In the genomic region with DNA sequence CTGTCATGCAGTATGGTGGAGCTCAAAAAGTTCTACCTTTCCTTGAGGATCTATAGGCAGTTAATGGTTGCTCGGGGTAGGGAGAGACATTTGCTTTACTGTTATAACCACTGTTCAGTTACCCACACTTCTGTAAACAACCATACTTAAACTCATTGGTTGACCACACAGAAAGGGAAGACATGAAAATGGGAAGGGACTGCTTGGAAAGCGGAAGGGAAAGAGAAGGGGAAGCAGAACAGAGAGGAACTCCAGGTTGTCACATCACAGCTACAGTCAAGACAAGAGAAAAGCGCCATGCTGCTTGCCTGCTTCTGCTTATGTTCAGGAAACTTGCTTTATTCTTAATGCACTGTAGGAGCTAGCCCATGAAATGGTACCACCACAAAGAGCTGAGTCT, we compare ENCODE assay signal across 24 mouse cellular contexts. TPM values are rescaled to one million over a fixed set of nuclear protein-coding genes. Genes with fewer than 3 reads are reported as not detected.
DNase-seq lines count a peak whose midpoint lies in the region; ATAC-seq lines count a peak whose summit lies in the region.
"Had no signal": no experiment of that assay in that cellular context is flagged by ENCODE, and none has a peak within 500 bp of the region (broad histone marks: within the 10 kb centered on the region; RNA-seq: fewer than 3 reads in every experiment).

No protein-coding gene starts in this region.

- H3K4me1 ChIP-seq in liver, embryonic 11.5 days (replicated peaks; ENCODE audit: control insufficient read depth, insufficient read depth, low read length), result peaks cover 10% of the 10 kb centered on the region; the same call in 1 of the 2 replicates
- H3K4me1 ChIP-seq: hindbrain, embryonic 13.5 days had no signal

- H3K9ac ChIP-seq in liver, embryonic 11.5 days (ENCODE audit: low read depth, low read length), result no peak overlapping the region
- H3K9ac ChIP-seq: forebrain, embryonic 15.5 days; heart, embryonic 12.5 days; hindbrain, embryonic 13.5 days; liver, embryonic 14.5 days had no signal

- no peaks in the 10 kb centered on the region for H3K27me3 ChIP-seq in liver, embryonic 11.5 days (replicated peaks; ENCODE audit: control insufficient read depth, insufficient read depth, low read length)
- no peaks in the 10 kb centered on the region for H3K27me3 ChIP-seq in splenic B cell, adult 2 months (ENCODE audit: control insufficient read depth, insufficient read depth, low read length, poor library complexity, severe bottlenecking)
- H3K27me3 ChIP-seq: forebrain, embryonic 15.5 days; heart, embryonic 12.5 days; hindbrain, embryonic 13.5 days; megakaryocyte, embryonic 14.5 days had no signal

- H3K4me2 ChIP-seq in liver, embryonic 11.5 days, result no peak overlapping the region
- H3K4me2 ChIP-seq: forebrain, embryonic 15.5 days; heart, embryonic 12.5 days; hindbrain, embryonic 13.5 days had no signal

- H3K9me3 ChIP-seq in liver, embryonic 11.5 days (ENCODE audit: control insufficient read depth, low read length), result no peaks in the 10 kb centered on the region
- H3K9me3 ChIP-seq: forebrain, embryonic 15.5 days; heart, embryonic 12.5 days; hindbrain, embryonic 13.5 days; megakaryocyte, embryonic 14.5 days had no signal

- H3K36me3 ChIP-seq in liver, embryonic 11.5 days (ENCODE audit: control insufficient read depth, insufficient read depth, low read length), result no peaks in the 10 kb centered on the region
- H3K36me3 ChIP-seq in macrophage (ENCODE audit: inconsistent target), result no peaks in the 10 kb centered on the region
- H3K36me3 ChIP-seq in splenic B cell, adult 2 months (ENCODE audit: control insufficient read depth, insufficient read depth, low read length, poor library complexity, severe bottlenecking), result 0 out of 2 replicates have a peak, but pooled peaks cover 2% of the 10 kb centered on the region
- H3K36me3 ChIP-seq: forebrain, embryonic 15.5 days; heart, embryonic 12.5 days; hindbrain, embryonic 13.5 days had no signal

- 63% methylated on average over 3 of the region's 3 CpGs for WGBS in liver, embryonic 11.5 days
- WGBS in macrophage (ENCODE audit: missing documents), result 0% methylated on average over 3 of the region's 3 CpGs

- 0 out of 2 replicates have a peak overlapping the region, but pooled peaks have one; percentile 30 for H3K27ac ChIP-seq in liver, embryonic 11.5 days (ENCODE audit: low read depth, low read length)
- H3K27ac ChIP-seq in macrophage, result peak overlapping the region; percentile 84
- H3K27ac ChIP-seq: forebrain, embryonic 15.5 days; hindbrain, embryonic 13.5 days; liver, embryonic 14.5 days had no signal

- ATAC-seq in liver, embryonic 11.5 days (replicated peaks; ENCODE audit: low FRiP score), result no peak
- ATAC-seq: forebrain, embryonic 15.5 days; inflammation-experienced regulatory T-cells, adult 6 months had no signal

- peaks cover 82% of the 10 kb centered on the region for H3K79me2 ChIP-seq in macrophage (ENCODE audit: inconsistent target)

- no peak overlapping the region for H3K4me3 ChIP-seq in liver, embryonic 11.5 days (ENCODE audit: low read depth, low read length)
- H3K4me3 ChIP-seq in macrophage (ENCODE audit: inconsistent target), result no peak overlapping the region
- H3K4me3 ChIP-seq: forebrain, embryonic 15.5 days; heart, embryonic 12.5 days; hindbrain, embryonic 13.5 days; megakaryocyte, embryonic 14.5 days had no signal

- DNase-seq in lung, postnatal 36 days, result peak; percentile 44
- no peak for DNase-seq in lung, postnatal 10 days
- no peak for DNase-seq in liver, embryonic 11.5 days (ENCODE audit: low spot score)
- peak; percentile 49 for DNase-seq in splenic B cell, adult 2 months (ENCODE audit: low read depth, low spot score)
- DNase-seq in ovary, postnatal 36 days (ENCODE audit: low spot score), result no peak
- no peak for DNase-seq in adrenal gland, adult 18-20 months (ENCODE audit: low spot score in 2 of 2)
- DNase-seq: adrenal gland, adult 8-10 months; cerebellum, adult 8-10 months; embryo, embryonic 11 days; gastrocnemius, postnatal 36 days; heart, postnatal 14 days; kidney, adult 2 months; kidney, postnatal 25 days; left cerebral cortex, postnatal 4 days; midbrain, embryonic 14.5 days; right cerebral cortex, adult 18-20 months; thymus, postnatal 4 days had no signal

RNA-seq across cellular contexts. Expression of a gene that starts 37.3 kb away (rescaled TPM):
- polyA plus RNA-seq in liver, embryonic 11.5 days (2014; fragmentation: Nextera tagmentation; extraction: Ambion mirVana), result 19.5 and 20.6 TPM in 2 replicates
- total RNA-seq in macrophage (2018; cell fraction: chromatin; rRNA removed), result 10 to 100 TPM in 9 of 26 experiments, 1 to 10 TPM in 17; 2.1 to 13.4 (median 8.8) TPM
- 10 to 100 TPM in 25 of 26 experiments, 1 to 10 TPM in 1; 9.2 to 20.7 (median 15.0) TPM for total RNA-seq in macrophage (2018; cell fraction: cytosol; rRNA removed)
- total RNA-seq in macrophage (2018; cell fraction: nucleus; rRNA removed), result 10 to 100 TPM in 25 of 26 experiments, 1 to 10 TPM in 1; 9.0 to 28.6 (median 15.9) TPM
- polyA plus RNA-seq in macrophage (2018), result 9.4 to 24.9 TPM (median 18.7 TPM) in 3 replicates
- 1 to 10 TPM; 3.7 to 5.2 TPM for total RNA-seq in adrenal gland, adult 18-20 months (2021)

RNA-seq across cellular contexts. Expression of a gene that starts 49.3 kb away (rescaled TPM):
- polyA plus RNA-seq in liver, embryonic 11.5 days (2014; fragmentation: Nextera tagmentation; extraction: Ambion mirVana), result 102 and 105 TPM in 2 replicates
- total RNA-seq in macrophage (2018; cell fraction: chromatin; rRNA removed), result 100 to 1,000 TPM in 22 of 26 experiments, 10 to 100 TPM in 4; 61.3 to 252 (median 196) TPM
- 100 to 1,000 TPM in 6 of 26 experiments, 10 to 100 TPM in 20; 40.6 to 144 (median 77.4) TPM for total RNA-seq in macrophage (2018; cell fraction: cytosol; rRNA removed)
- total RNA-seq in macrophage (2018; cell fraction: nucleus; rRNA removed), result 100 to 1,000 TPM in 20 of 26 experiments, 10 to 100 TPM in 6; 55.5 to 262 (median 129) TPM
- polyA plus RNA-seq in macrophage (2018), result 176 to 189 TPM (median 181 TPM) in 3 replicates
- 10 to 100 TPM; 57.0 to 65.2 TPM for total RNA-seq in adrenal gland, adult 18-20 months (2021)

Comparison
In these comparisons a context has a peak if more than half of its experiments do, and no peak if none do; other contexts are left out.
1. DNase-seq: peak in lung, postnatal 36 days (single experiment) and splenic B cell, adult 2 months (single experiment); none in lung, postnatal 10 days (single experiment), liver, embryonic 11.5 days (single experiment), ovary, postnatal 36 days (single experiment) and adrenal gland, adult 18-20 months (0 of 2).